Mouse (Mus musculus): ENCODE measurements at regions not wholly inside any gene's neighbourhood (a gene's known extent, or its start where the extent isn't known, plus 50 kb on each side); places are given as distances from the start of the nearest gene placed in this dataset.
"Not testable (repeated sequence)": the region's sequence is repeated elsewhere in the genome, so short reads cannot be mapped to it uniquely, and the experiment has no call there.

- DNase-seq = peak; percentile 22
- H3K4me2 ChIP-seq (ENCODE audit: low read depth) = no peak overlapping the region
- ATAC-seq = no peak
- H3K27me3 ChIP-seq (ENCODE audit: insufficient read depth, low read length) = no peaks in the 10 kb centered on the region
- H3K36me3 ChIP-seq (ENCODE audit: insufficient read depth) = no peaks in the 10 kb centered on the region
- no peaks in the 10 kb centered on the region for H3K4me1 ChIP-seq (ENCODE audit: insufficient read depth)
- no peaks in the 10 kb centered on the region for H3K9me3 ChIP-seq (ENCODE audit: low read length)
- 56% methylated on average over 2 of the region's 2 CpGs for WGBS
- no peak overlapping the region for H3K27ac ChIP-seq (ENCODE audit: low read depth, low read length)
- H3K4me3 ChIP-seq (ENCODE audit: low read depth, low read length) = no peak overlapping the region
- no peak overlapping the region for H3K9ac ChIP-seq
- no peak for TF ChIP-seq CTCF (IDR thresholded peaks at IDR 0.05; ENCODE audit: low read depth)
Observed at GRCm38 (mm10) chr2:78267527-78268375, 321.6 kb upstream of the Cwc22 start.

GRCm38 (mm10) chr2:78253601-78254097 is 307.5 kb upstream of the Cwc22 start:
- no peak for DNase-seq
- Histone ChIP-seq H3K4me1 (ENCODE audit: insufficient read depth) (no peaks in the 10 kb centered on the region), H3K27ac (ENCODE audit: low read depth, low read length) (no peak overlapping the region), H3K4me3 (ENCODE audit: low read depth, low read length) (no peak overlapping the region), H3K4me2 (ENCODE audit: low read depth) (no peak overlapping the region), H3K36me3 (ENCODE audit: insufficient read depth) (no peaks in the 10 kb centered on the region), H3K9ac (no peak overlapping the region), H3K27me3 (ENCODE audit: insufficient read depth, low read length) (no peaks in the 10 kb centered on the region), H3K9me3 (ENCODE audit: low read length) (no peaks in the 10 kb centered on the region)
- WGBS = 45% methylated on average over 10 of the region's 10 CpGs
- TF ChIP-seq CTCF (IDR thresholded peaks at IDR 0.05; ENCODE audit: low read depth) = no peak
- ATAC-seq = no peak

- no peaks in the 10 kb centered on the region for H3K9me3 ChIP-seq (ENCODE audit: low read length)
- 53% methylated on average over 5 of the region's 5 CpGs for WGBS
- no peak overlapping the region for H3K4me3 ChIP-seq (ENCODE audit: low read depth, low read length)
- H3K27ac ChIP-seq (ENCODE audit: low read depth, low read length) = no peak overlapping the region
- no peak for TF ChIP-seq CTCF (IDR thresholded peaks at IDR 0.05; ENCODE audit: low read depth)
- no peaks in the 10 kb centered on the region for H3K36me3 ChIP-seq (ENCODE audit: insufficient read depth)
- ATAC-seq (no peak), DNase-seq (no peak)
- no peak overlapping the region for H3K4me2 ChIP-seq (ENCODE audit: low read depth)
- no peaks in the 10 kb centered on the region for H3K27me3 ChIP-seq (ENCODE audit: insufficient read depth, low read length)
- no peak overlapping the region for H3K9ac ChIP-seq
- H3K4me1 ChIP-seq (ENCODE audit: insufficient read depth) = no peaks in the 10 kb centered on the region
Observed at GRCm38 (mm10) chr2:78246354-78246753, 300.2 kb upstream of the Cwc22 start.

- no peaks in the 10 kb centered on the region for H3K9me3 ChIP-seq (ENCODE audit: low read length)
- no peak overlapping the region for H3K4me3 ChIP-seq (ENCODE audit: low read depth, low read length)
- no peaks in the 10 kb centered on the region for H3K27me3 ChIP-seq (ENCODE audit: insufficient read depth, low read length)
- no peaks in the 10 kb centered on the region for H3K4me1 ChIP-seq (ENCODE audit: insufficient read depth)
- H3K27ac ChIP-seq (ENCODE audit: low read depth, low read length) = no peak overlapping the region
- H3K9ac ChIP-seq = no peak overlapping the region
- ATAC-seq (no peak), DNase-seq (no peak)
- H3K4me2 ChIP-seq (ENCODE audit: low read depth) = no peak overlapping the region
- no peak for TF ChIP-seq CTCF (IDR thresholded peaks at IDR 0.05; ENCODE audit: low read depth)
- 63% methylated on average over 2 of the region's 2 CpGs for WGBS
- H3K36me3 ChIP-seq (ENCODE audit: insufficient read depth) = no peaks in the 10 kb centered on the region
Observed at GRCm38 (mm10) chr2:78240299-78240698, 294.1 kb upstream of the Cwc22 start.

- not testable (repeated sequence) for H3K9ac ChIP-seq; H3K9me3 ChIP-seq (ENCODE audit: low read length); ATAC-seq; H3K4me1 ChIP-seq (ENCODE audit: insufficient read depth); H3K27ac ChIP-seq (ENCODE audit: low read depth, low read length); H3K27me3 ChIP-seq (ENCODE audit: insufficient read depth, low read length); H3K4me2 ChIP-seq (ENCODE audit: low read depth); DNase-seq; H3K36me3 ChIP-seq (ENCODE audit: insufficient read depth); H3K4me3 ChIP-seq (ENCODE audit: low read depth, low read length)
- 92% methylated on average over 4 of the region's 4 CpGs for WGBS
Observed at GRCm38 (mm10) chr2:78225383-78226100, 279.4 kb upstream of the Cwc22 start.

- Histone ChIP-seq H3K9ac (no peak overlapping the region), H3K9me3 (ENCODE audit: low read length) (no peaks in the 10 kb centered on the region), H3K27ac (ENCODE audit: low read depth, low read length) (no peak overlapping the region), H3K27me3 (ENCODE audit: insufficient read depth, low read length) (no peaks in the 10 kb centered on the region), H3K36me3 (ENCODE audit: insufficient read depth) (no peaks in the 10 kb centered on the region), H3K4me3 (ENCODE audit: low read depth, low read length) (no peak overlapping the region), H3K4me2 (ENCODE audit: low read depth) (no peak overlapping the region), H3K4me1 (ENCODE audit: insufficient read depth) (no peaks in the 10 kb centered on the region)
- WGBS = 30% methylated on average over 8 of the region's 8 CpGs
- ATAC-seq = peak; percentile 79
- no peak for TF ChIP-seq CTCF (IDR thresholded peaks at IDR 0.05; ENCODE audit: low read depth)
- peak; percentile 72 for DNase-seq
Observed at GRCm38 (mm10) chr2:78214469-78214868, 268.3 kb upstream of the Cwc22 start.

- H3K4me2 ChIP-seq (ENCODE audit: low read depth) = no peak overlapping the region
- 88% methylated on average over 5 of the region's 5 CpGs for WGBS
- ATAC-seq (no peak), DNase-seq (no peak)
- no peaks in the 10 kb centered on the region for H3K4me1 ChIP-seq (ENCODE audit: insufficient read depth)
- 0 out of 2 replicates have a peak, but pooled peaks cover 3% of the 10 kb centered on the region for H3K9me3 ChIP-seq (ENCODE audit: low read length)
- no peaks in the 10 kb centered on the region for H3K27me3 ChIP-seq (ENCODE audit: insufficient read depth, low read length)
- no peak for TF ChIP-seq CTCF (IDR thresholded peaks at IDR 0.05; ENCODE audit: low read depth)
- no peaks in the 10 kb centered on the region for H3K36me3 ChIP-seq (ENCODE audit: insufficient read depth)
- H3K9ac ChIP-seq = no peak overlapping the region
- H3K4me3 ChIP-seq (ENCODE audit: low read depth, low read length) = no peak overlapping the region
- no peak overlapping the region for H3K27ac ChIP-seq (ENCODE audit: low read depth, low read length)
Observed at GRCm38 (mm10) chr2:78205125-78205524, 258.9 kb upstream of the Cwc22 start.

Measured in forebrain, postnatal 0 days (tissue).